Mouse (Mus musculus) cortical plate, adult 2 months (tissue): Measurements from ENCODE around the gene Gm27021. TPM values are rescaled to one million over a fixed set of nuclear protein-coding genes. Genes with fewer than 3 reads are reported as not detected.

ENCODE experiments used
- H3K27ac ChIP-seq: fragments of 200-500 bp; 2 replicates; pipeline ENCODE4 v1.5.1; 2012; ENCODE audit warnings: low read length, control low read depth, inconsistent platforms; ENCODE audit not compliant: insufficient read depth
- H3K4me1 ChIP-seq: fragments of 200-500 bp; 2 replicates; pipeline ENCODE4 v1.6.1; 2011; ENCODE audit warnings: low read length; ENCODE audit not compliant: control insufficient read depth, insufficient read depth
- H3K4me3 ChIP-seq: fragments of 200-500 bp; 2 replicates; pipeline ENCODE4 v1.5.1; 2011; ENCODE audit warnings: mild to moderate bottlenecking, low read length, control low read depth; ENCODE audit not compliant: insufficient read depth
- CTCF ChIP-seq: fragments of 200-500 bp; IDR thresholded peaks from 2 replicates; pipeline ENCODE4 v1.5.1; 2011; ENCODE audit warnings: mild to moderate bottlenecking, control low read depth, low read length; ENCODE audit not compliant: insufficient read depth; ENCODE audit errors: extremely low read depth
- POLR2A ChIP-seq: fragments of 200-500 bp; IDR thresholded peaks from 2 replicates; pipeline ENCODE4 v1.6.1; 2011; ENCODE audit warnings: mild to moderate bottlenecking, low read length, control low read depth; ENCODE audit not compliant: insufficient read depth; ENCODE audit errors: extremely low read depth
- polyA plus RNA-seq: library from polyadenylated mRNA; depleted of rRNA; stranded (reverse); fragments of >200 nt; gene quantifications from 2 replicates; pipeline ENCODE4 v1.2.3, GENCODE M21; 2012

Gm27021 gene
- polyA plus RNA-seq, 1 experiment: 1.5 TPM

- Histone ChIP-seq H3K4me1 (peaks cover 1% of the 10 kb centered on the region; the same call in 1 of the 2 replicates), H3K4me3 (no peak within 1 kb of the TSS), H3K27ac (no peak within 1 kb of the TSS)
- no peak for TF ChIP-seq CTCF
- TF ChIP-seq POLR2A: no peak
Measured at GRCm38 (mm10) chr8:120647532-120647931, 20.3 kb downstream of the Gm27021 start, which contains the start of gene 1190005I06Rik. Gene 1190005I06Rik (minus strand): TSS chr8:120647632.

GRCm38 (mm10) chr8:120644663-120645062 lies 23.2 kb downstream of the Gm27021 start:
- H3K27ac ChIP-seq: no peak overlapping the region
- no peak overlapping the region for H3K4me3 ChIP-seq
- H3K4me1 ChIP-seq: peaks cover 1% of the 10 kb centered on the region; the same call in 1 of the 2 replicates
- TF ChIP-seq CTCF: no peak
- TF ChIP-seq POLR2A: no peak

- peaks cover 1% of the 10 kb centered on the region; the same call in 1 of the 2 replicates for H3K4me1 ChIP-seq
- no peak overlapping the region for H3K27ac ChIP-seq
- no peak overlapping the region for H3K4me3 ChIP-seq
- TF ChIP-seq POLR2A (no peak), CTCF (no peak)
Measured at GRCm38 (mm10) chr8:120642031-120642662, 25.7 kb downstream of the Gm27021 start.

GRCm38 (mm10) chr8:120641245-120641644 lies 26.6 kb downstream of the Gm27021 start:
- Histone ChIP-seq H3K4me3 (no peak overlapping the region), H3K4me1 (peaks cover 1% of the 10 kb centered on the region; the same call in 1 of the 2 replicates), H3K27ac (no peak overlapping the region)
- no peak for TF ChIP-seq POLR2A

- Histone ChIP-seq H3K4me1 (no peaks in the 10 kb centered on the region), H3K4me3 (peak overlapping the region; percentile 45), H3K27ac (no peak overlapping the region)
- TF ChIP-seq CTCF: no peak
- TF ChIP-seq POLR2A: no peak
Measured at GRCm38 (mm10) chr8:120634329-120634839, 33.5 kb downstream of the Gm27021 start.

- H3K4me3 ChIP-seq: peak overlapping the region; percentile 45
- TF ChIP-seq POLR2A: no peak
- no peak for TF ChIP-seq CTCF
- H3K27ac ChIP-seq: no peak overlapping the region
- H3K4me1 ChIP-seq: no peaks in the 10 kb centered on the region
Measured at GRCm38 (mm10) chr8:120633665-120634271, 34.1 kb downstream of the Gm27021 start.

GRCm38 (mm10) chr8:120632969-120633664 lies 34.8 kb downstream of the Gm27021 start:
- peak overlapping the region; percentile 45; the same call in 1 of the 2 replicates for H3K4me3 ChIP-seq
- H3K4me1 ChIP-seq: no peaks in the 10 kb centered on the region
- no peak for TF ChIP-seq POLR2A
- no peak for TF ChIP-seq CTCF
- H3K27ac ChIP-seq: no peak overlapping the region

- Histone ChIP-seq H3K4me3 (no peak overlapping the region), H3K27ac (peak overlapping the region; percentile 26; the same call in 1 of the 2 replicates), H3K4me1 (no peaks in the 10 kb centered on the region)
- TF ChIP-seq POLR2A (no peak), CTCF (no peak)
Measured at GRCm38 (mm10) chr8:120631441-120632375, 36.2 kb downstream of the Gm27021 start.

- Histone ChIP-seq H3K27ac (no peak overlapping the region), H3K4me1 (no peaks in the 10 kb centered on the region), H3K4me3 (no peak overlapping the region)
- TF ChIP-seq POLR2A (no peak), CTCF (no peak)
Measured at GRCm38 (mm10) chr8:120630848-120631247, 37.0 kb downstream of the Gm27021 start.
